Mouse (Mus musculus) intestine, embryonic 16.5 days (tissue): ENCODE results near the gene March1. TPM values are rescaled to one million over a fixed set of nuclear protein-coding genes. Genes with fewer than 3 reads are reported as not detected.

Source experiments
- ATAC-seq: fragments of 200-750 bp; cut with Nextera tagmentation; 2 replicates; pipeline ENCODE4 v1.8.0; 2017; ENCODE audit warnings: moderate TSS enrichment, moderate library complexity
- H3K27ac ChIP-seq: fragments of 300-500 bp; sonication (generic); 2 replicates; pipeline ENCODE4 v1.5.1; 2014; ENCODE audit warnings: mild to moderate bottlenecking, low read length
- H3K27me3 ChIP-seq: fragments of 300-500 bp; sonication (generic); replicated peaks from 2 replicates; pipeline ENCODE4 v1.6.1; 2014; ENCODE audit warnings: low read length, control low read depth, mixed read lengths; ENCODE audit not compliant: control insufficient read depth, insufficient read depth
- H3K36me3 ChIP-seq: fragments of 300-500 bp; sonication (generic); 2 replicates; pipeline ENCODE4 v1.6.1; 2014; ENCODE audit warnings: low read length, control low read depth; ENCODE audit not compliant: control insufficient read depth, insufficient read depth
- H3K4me1 ChIP-seq: fragments of 300-500 bp; sonication (generic); 2 replicates; pipeline ENCODE4 v1.6.1; 2014; ENCODE audit warnings: low read length, control low read depth, mixed read lengths; ENCODE audit not compliant: control insufficient read depth, insufficient read depth
- H3K4me2 ChIP-seq: fragments of 300-500 bp; sonication (generic); 2 replicates; pipeline ENCODE4 v1.6.1; 2014; ENCODE audit warnings: low read depth, low read length, control low read depth
- H3K4me3 ChIP-seq: fragments of 300-500 bp; sonication (generic); 2 replicates; pipeline ENCODE4 v1.5.1; 2014; ENCODE audit warnings: mild to moderate bottlenecking, low read length
- H3K9ac ChIP-seq: fragments of 300-500 bp; sonication (generic); 2 replicates; pipeline ENCODE4 v1.6.1; 2014; ENCODE audit warnings: low read depth, low read length
- H3K9me3 ChIP-seq: fragments of 300-500 bp; sonication (generic); 2 replicates; pipeline ENCODE4 v1.6.1; 2016; ENCODE audit warnings: low read length, control low read depth; ENCODE audit not compliant: control insufficient read depth
- WGBS: fragments of 180-500 bp; shearing (Covaris S2); extraction: QIAGEN DNeasy Blood & Tissue Kit; methylation state at CpG from one replicate; pipeline ENCODE4 v1.1.7; 2014; 5-methylcytosine and 5-hydroxymethylcytosine counted together
- polyA plus RNA-seq: library from polyadenylated mRNA; unstranded; fragments of >200 nt; fragmentation: Nextera tagmentation; extraction: Ambion mirVana; gene quantifications from 2 replicates; pipeline ENCODE4 v1.2.1, GENCODE M21; 2015

The March1 gene
- polyA plus RNA-seq, 1 experiment from 2014 or later = 0.51 TPM

DNA sequence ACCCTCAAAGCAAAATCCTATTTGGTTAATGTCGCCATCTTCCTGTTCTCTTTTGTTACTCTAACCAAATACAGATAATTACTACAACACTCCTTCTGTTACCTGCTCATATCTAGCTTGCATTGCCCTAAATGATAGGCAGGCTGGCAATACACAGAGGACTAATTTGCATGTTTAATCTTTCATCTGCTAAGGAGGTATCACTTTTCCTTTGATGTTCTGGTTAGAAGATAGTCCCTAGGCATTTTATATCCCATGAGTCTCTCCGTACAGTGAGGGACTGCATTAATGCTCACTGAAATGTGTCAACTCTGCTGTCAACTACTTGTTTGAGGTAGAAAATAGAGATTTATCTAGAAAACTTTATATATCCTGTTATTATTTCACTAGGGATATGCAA lies 44.2 kb downstream of the March1 start:
- Histone ChIP-seq H3K27ac (no peak overlapping the region), H3K9me3 (no peaks in the 10 kb centered on the region), H3K4me3 (no peak overlapping the region), H3K27me3 (no peaks in the 10 kb centered on the region), H3K36me3 (no peaks in the 10 kb centered on the region), H3K4me2 (no peak overlapping the region), H3K4me1 (no peaks in the 10 kb centered on the region), H3K9ac (no peak overlapping the region)
- no peak for ATAC-seq
- 82% methylated on average over 2 of the region's 2 CpGs for WGBS

GRCm38 (mm10) chr8:65665786-65666185 lies 48.1 kb downstream of the March1 start:
- H3K4me1 ChIP-seq = no peaks in the 10 kb centered on the region
- no peak overlapping the region for H3K27ac ChIP-seq
- no peak overlapping the region for H3K4me2 ChIP-seq
- H3K36me3 ChIP-seq = no peaks in the 10 kb centered on the region
- no peaks in the 10 kb centered on the region for H3K9me3 ChIP-seq
- 91% methylated on average over 2 of the region's 2 CpGs for WGBS
- H3K4me3 ChIP-seq = no peak overlapping the region
- H3K9ac ChIP-seq = no peak overlapping the region
- ATAC-seq = no peak
- H3K27me3 ChIP-seq = no peaks in the 10 kb centered on the region

GRCm38 (mm10) chr8:65743066-65743465 lies 125.4 kb downstream of the March1 start:
- no peaks in the 10 kb centered on the region for H3K27me3 ChIP-seq
- no peak overlapping the region for H3K9ac ChIP-seq
- H3K9me3 ChIP-seq = no peaks in the 10 kb centered on the region
- ATAC-seq = no peak
- H3K4me2 ChIP-seq = no peak overlapping the region
- H3K4me1 ChIP-seq = no peaks in the 10 kb centered on the region
- H3K4me3 ChIP-seq = no peak overlapping the region
- no peaks in the 10 kb centered on the region for H3K36me3 ChIP-seq
- H3K27ac ChIP-seq = no peak overlapping the region

DNA sequence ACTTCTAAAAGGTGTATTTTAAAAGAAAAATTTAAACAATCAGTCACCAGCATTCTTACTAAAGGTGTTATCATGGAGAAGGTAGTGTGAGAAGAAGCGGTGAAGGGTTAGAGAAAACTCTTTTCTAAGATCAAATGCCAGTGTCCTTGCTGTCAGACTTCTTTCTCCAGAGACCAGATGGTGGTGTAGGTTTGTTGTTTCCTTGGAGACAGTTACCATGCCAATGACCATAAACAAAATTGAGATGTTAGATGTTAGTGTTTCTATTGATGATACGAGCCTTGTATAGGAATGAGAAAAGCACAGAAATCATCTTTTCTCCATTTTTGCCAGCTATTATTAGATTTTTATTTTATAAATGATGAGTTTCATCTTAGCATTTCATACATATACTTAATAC lies 158.1 kb downstream of the March1 start:
- Histone ChIP-seq H3K4me3 (no peak overlapping the region), H3K4me1 (no peaks in the 10 kb centered on the region), H3K4me2 (no peak overlapping the region), H3K27me3 (no peaks in the 10 kb centered on the region), H3K9me3 (no peaks in the 10 kb centered on the region), H3K36me3 (no peaks in the 10 kb centered on the region), H3K27ac (no peak overlapping the region), H3K9ac (no peak overlapping the region)
- no peak for ATAC-seq
- 79% methylated on average over 2 of the region's 2 CpGs for WGBS

- no peaks in the 10 kb centered on the region for H3K9me3 ChIP-seq
- no peak for ATAC-seq
- no peaks in the 10 kb centered on the region for H3K4me1 ChIP-seq
- H3K36me3 ChIP-seq = no peaks in the 10 kb centered on the region
- H3K9ac ChIP-seq = no peak overlapping the region
- no peak overlapping the region for H3K27ac ChIP-seq
- WGBS = 60% methylated on average over 5 of the region's 5 CpGs
- H3K27me3 ChIP-seq = no peaks in the 10 kb centered on the region
- H3K4me3 ChIP-seq = no peak overlapping the region
- no peak overlapping the region for H3K4me2 ChIP-seq
These were observed 163.5 kb downstream of the March1 start for GRCm38 (mm10) chr8:65781156-65781555.

- H3K27me3 ChIP-seq = no peaks in the 10 kb centered on the region
- no peak overlapping the region for H3K9ac ChIP-seq
- H3K27ac ChIP-seq = no peak overlapping the region
- no peaks in the 10 kb centered on the region for H3K4me1 ChIP-seq
- H3K36me3 ChIP-seq = no peaks in the 10 kb centered on the region
- ATAC-seq = no peak
- H3K9me3 ChIP-seq = no peaks in the 10 kb centered on the region
- 88% methylated on average over 2 of the region's 2 CpGs for WGBS
- H3K4me3 ChIP-seq = no peak overlapping the region
- no peak overlapping the region for H3K4me2 ChIP-seq
These were observed 195.3 kb downstream of the March1 start for GRCm38 (mm10) chr8:65812971-65813370.

DNA sequence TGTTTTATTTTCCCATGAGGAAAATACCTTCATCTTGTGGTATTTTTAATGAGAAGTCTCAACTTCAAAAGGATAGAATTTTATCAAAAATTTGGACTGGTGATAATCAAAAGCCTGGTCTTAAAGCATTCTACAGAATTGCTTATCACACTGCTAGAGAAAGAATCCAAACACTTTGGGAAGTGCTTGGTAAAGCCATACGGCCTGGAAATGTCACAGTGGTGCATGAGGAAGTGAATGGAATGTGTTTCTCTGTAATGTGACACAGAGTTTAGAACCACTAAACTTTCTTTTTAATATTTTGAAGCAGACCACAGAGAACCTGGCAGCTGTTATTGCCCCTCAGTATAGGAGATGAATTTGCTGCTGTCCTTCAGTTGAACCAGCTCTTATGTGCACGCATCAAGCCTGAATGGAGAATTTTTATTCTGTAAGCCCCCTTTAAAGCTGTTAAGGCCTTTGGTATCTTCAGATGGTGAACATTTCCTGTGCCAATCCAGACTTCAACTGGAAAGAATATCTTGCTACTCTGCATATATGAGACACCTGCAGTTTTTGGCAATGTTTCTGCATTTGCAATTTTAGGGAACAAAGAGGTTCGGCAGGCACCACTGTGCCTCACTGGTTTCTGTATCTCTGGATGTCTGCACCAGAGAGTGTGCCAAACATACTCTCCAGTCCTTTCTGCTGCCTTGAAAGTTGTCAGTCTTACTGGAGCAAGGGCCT lies 304.8 kb downstream of the March1 start:
- Histone ChIP-seq H3K9me3 (no peaks in the 10 kb centered on the region), H3K4me1 (no peaks in the 10 kb centered on the region), H3K27ac (no peak overlapping the region), H3K36me3 (no peaks in the 10 kb centered on the region), H3K27me3 (no peaks in the 10 kb centered on the region), H3K9ac (no peak overlapping the region), H3K4me3 (no peak overlapping the region), H3K4me2 (no peak overlapping the region)
- 71% methylated on average over 3 of the region's 3 CpGs for WGBS
- no peak for ATAC-seq

DNA sequence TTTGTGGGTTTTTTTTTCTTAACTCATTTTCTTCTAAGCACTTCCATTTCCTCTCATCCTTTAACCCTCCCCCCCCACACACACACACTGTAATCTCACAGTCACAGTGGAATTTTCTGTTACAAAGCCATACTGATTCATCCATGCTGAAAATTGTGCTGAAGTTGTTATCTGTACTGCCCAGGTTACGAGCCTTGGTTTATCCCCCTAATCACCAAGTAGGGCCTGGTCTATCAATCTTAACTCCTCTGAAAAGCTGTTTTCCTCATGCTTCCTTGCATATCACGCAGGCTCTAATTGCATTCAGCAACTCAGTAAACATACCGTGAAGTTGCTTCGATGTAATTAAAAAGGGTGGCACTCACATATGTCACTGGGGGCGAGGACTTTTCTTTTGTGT lies 339.2 kb downstream of the March1 start:
- Histone ChIP-seq H3K4me2 (no peak overlapping the region), H3K27me3 (no peaks in the 10 kb centered on the region), H3K9me3 (no peaks in the 10 kb centered on the region), H3K4me3 (no peak overlapping the region), H3K9ac (no peak overlapping the region), H3K27ac (no peak overlapping the region), H3K4me1 (no peaks in the 10 kb centered on the region), H3K36me3 (no peaks in the 10 kb centered on the region)
- no peak for ATAC-seq
- 33% methylated on average over 5 of the region's 5 CpGs for whole genome bisulfite sequencing

DNA sequence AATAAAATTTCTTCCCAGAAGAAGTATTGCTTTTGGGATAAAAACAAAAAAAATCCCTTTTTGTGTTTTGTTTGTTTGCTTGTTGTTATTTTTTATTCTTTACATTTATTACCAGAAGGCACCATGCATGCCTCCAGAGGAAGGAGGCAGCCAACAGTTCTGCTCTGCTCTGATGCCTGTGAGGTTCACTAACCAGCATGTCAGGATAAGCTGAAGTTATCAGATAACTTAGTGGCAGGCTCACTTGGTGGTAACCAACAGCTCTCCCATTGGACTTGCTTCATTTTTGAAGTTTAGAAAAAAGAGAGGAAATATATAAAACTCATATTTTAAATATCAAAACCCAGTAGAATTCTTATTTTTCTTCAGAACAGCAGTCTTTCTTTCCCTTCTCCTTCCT lies 339.8 kb downstream of the March1 start:
- H3K36me3 ChIP-seq = no peaks in the 10 kb centered on the region
- no peak overlapping the region for H3K4me3 ChIP-seq
- H3K4me1 ChIP-seq = no peaks in the 10 kb centered on the region
- H3K27me3 ChIP-seq = no peaks in the 10 kb centered on the region
- H3K4me2 ChIP-seq = no peak overlapping the region
- no peaks in the 10 kb centered on the region for H3K9me3 ChIP-seq
- no peak for ATAC-seq
- H3K27ac ChIP-seq = no peak overlapping the region
- no peak overlapping the region for H3K9ac ChIP-seq
